Mouse (Mus musculus): Measurements from ENCODE around the gene Rab14. TPM values are rescaled to one million over a fixed set of nuclear protein-coding genes. Genes with fewer than 3 reads are reported as not detected.
A peak's percentile ranks its signal among the peaks of the same experiment; 100 is the strongest.

Gene Rab14
- polyA plus RNA-seq, 1 experiment: 166 TPM

DNA sequence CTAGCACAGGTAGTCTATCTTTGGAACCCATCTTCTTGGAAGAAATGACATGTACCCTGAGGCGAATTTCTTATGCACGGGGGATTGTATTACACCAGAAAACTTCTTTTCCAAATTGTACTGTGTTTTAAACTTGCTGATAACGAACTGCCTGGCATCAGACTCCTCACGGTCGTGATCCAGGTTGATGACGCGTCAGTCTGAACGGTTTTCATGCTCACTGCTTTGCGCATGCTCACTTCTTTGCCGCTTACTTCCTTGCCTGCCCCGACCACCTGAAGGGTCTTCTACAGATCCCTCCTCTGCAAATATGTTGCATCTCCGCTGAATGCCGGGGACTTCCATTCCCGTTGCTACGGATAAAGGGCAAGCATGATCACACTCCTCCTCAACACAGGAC lies 23.4 kb upstream of the Rab14 start:
- H3K4me3 ChIP-seq (ENCODE audit: insufficient read depth, low read length): no peak overlapping the region
- H3K27ac ChIP-seq (ENCODE audit: insufficient read depth, low read length): no peak overlapping the region
- TF ChIP-seq POLR2A (IDR thresholded peaks at IDR 0.05; ENCODE audit: extremely low read depth, insufficient read depth, low read length): no peak
- TF ChIP-seq CTCF (IDR thresholded peaks at IDR 0.05; ENCODE audit: extremely low read depth, insufficient read depth, low read length): no peak
- H3K4me1 ChIP-seq (ENCODE audit: control insufficient read depth, insufficient read depth, low read length): no peaks in the 10 kb centered on the region

DNA sequence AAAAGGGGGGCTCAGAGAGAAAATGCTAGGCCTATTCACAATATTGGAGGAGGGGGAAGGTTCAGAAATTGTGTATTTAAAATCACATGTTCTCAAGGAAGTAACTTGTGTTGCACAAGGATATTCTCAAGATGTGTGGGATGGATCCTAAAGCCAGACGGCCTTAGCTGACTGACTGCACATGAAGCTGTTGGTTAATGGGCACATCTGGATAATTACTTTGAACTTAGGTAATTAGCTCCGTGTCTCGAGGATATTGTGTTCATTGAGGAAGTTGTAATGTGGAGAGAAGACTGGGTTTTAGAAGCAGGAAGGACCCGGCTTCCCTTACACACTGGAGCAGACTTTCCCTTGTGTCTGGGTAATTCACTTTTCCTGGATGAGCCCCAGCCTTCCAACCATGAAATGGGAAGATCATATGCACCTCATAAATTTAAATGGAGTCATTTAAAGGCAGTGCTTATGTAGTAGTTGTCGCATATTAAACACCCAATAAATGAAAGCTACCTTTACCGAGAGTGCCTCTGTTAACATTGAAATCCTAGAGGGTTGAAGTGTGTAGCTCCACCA lies 22.0 kb upstream of the Rab14 start:
- H3K4me3 ChIP-seq (ENCODE audit: insufficient read depth, low read length): no peak overlapping the region
- no peak for TF ChIP-seq POLR2A (IDR thresholded peaks at IDR 0.05; ENCODE audit: extremely low read depth, insufficient read depth, low read length)
- TF ChIP-seq CTCF (IDR thresholded peaks at IDR 0.05; ENCODE audit: extremely low read depth, insufficient read depth, low read length): no peak
- H3K4me1 ChIP-seq (ENCODE audit: control insufficient read depth, insufficient read depth, low read length): no peaks in the 10 kb centered on the region
- no peak overlapping the region for H3K27ac ChIP-seq (ENCODE audit: insufficient read depth, low read length)

DNA sequence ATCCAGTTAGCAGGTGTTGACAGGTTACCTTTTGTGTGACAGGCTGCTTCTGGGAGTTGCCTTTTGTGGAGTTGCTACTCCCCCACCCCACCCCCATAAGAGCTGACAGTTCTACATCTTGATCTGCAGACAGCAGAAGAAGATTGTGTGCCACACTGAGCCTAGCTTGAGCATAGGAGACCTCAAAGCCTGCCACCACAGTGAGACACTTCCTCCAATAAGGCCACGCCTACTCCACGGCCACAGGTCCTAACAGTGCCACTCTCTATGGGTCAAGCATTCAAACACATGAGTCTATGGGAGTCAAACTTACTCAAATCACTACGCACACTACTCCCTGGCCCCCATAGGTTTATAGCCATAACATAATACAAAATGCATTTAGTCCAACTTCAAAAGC lies 17.8 kb upstream of the Rab14 start:
- Histone ChIP-seq H3K4me3 (ENCODE audit: insufficient read depth, low read length) (no peak overlapping the region), H3K4me1 (ENCODE audit: control insufficient read depth, insufficient read depth, low read length) (no peaks in the 10 kb centered on the region; the same call in 1 of the 2 replicates), H3K27ac (ENCODE audit: insufficient read depth, low read length) (no peak overlapping the region)
- TF ChIP-seq CTCF (IDR thresholded peaks at IDR 0.05; ENCODE audit: extremely low read depth, insufficient read depth, low read length) (no peak), POLR2A (IDR thresholded peaks at IDR 0.05; ENCODE audit: extremely low read depth, insufficient read depth, low read length) (no peak)

DNA sequence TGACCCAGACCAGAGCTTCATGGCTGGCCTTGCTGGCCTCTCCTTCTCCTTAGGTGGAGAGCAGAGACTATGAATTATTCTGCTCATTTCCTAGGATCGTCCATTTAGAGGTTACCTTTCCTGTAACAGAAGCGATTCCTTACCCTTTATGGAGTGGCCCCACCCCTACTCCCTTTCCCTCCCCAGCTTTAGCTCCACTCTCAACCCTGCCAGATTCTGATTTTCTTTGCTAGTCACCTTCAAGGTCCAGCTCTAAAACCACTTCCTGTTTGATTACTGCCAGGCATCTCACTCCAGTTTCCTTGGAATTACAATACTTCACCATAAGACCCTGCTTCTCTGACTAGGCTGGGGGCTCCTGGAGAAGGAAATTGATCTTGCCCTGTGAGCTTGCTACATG lies 15.8 kb upstream of the Rab14 start:
- TF ChIP-seq POLR2A (IDR thresholded peaks at IDR 0.05; ENCODE audit: extremely low read depth, insufficient read depth, low read length) (no peak), CTCF (IDR thresholded peaks at IDR 0.05; ENCODE audit: extremely low read depth, insufficient read depth, low read length) (no peak)
- no peak overlapping the region for H3K27ac ChIP-seq (ENCODE audit: insufficient read depth, low read length)
- H3K4me1 ChIP-seq (ENCODE audit: control insufficient read depth, insufficient read depth, low read length): no peaks in the 10 kb centered on the region; the same call in 1 of the 2 replicates
- no peak overlapping the region for H3K4me3 ChIP-seq (ENCODE audit: insufficient read depth, low read length)

GRCm38 (mm10) chr2:35215363-35215762 lies 14.4 kb upstream of the Rab14 start:
- Histone ChIP-seq H3K4me1 (ENCODE audit: control insufficient read depth, insufficient read depth, low read length) (no peaks in the 10 kb centered on the region; the same call in 1 of the 2 replicates), H3K4me3 (ENCODE audit: insufficient read depth, low read length) (no peak overlapping the region), H3K27ac (ENCODE audit: insufficient read depth, low read length) (no peak overlapping the region)
- TF ChIP-seq POLR2A (IDR thresholded peaks at IDR 0.05; ENCODE audit: extremely low read depth, insufficient read depth, low read length) (no peak), CTCF (IDR thresholded peaks at IDR 0.05; ENCODE audit: extremely low read depth, insufficient read depth, low read length) (no peak)

DNA sequence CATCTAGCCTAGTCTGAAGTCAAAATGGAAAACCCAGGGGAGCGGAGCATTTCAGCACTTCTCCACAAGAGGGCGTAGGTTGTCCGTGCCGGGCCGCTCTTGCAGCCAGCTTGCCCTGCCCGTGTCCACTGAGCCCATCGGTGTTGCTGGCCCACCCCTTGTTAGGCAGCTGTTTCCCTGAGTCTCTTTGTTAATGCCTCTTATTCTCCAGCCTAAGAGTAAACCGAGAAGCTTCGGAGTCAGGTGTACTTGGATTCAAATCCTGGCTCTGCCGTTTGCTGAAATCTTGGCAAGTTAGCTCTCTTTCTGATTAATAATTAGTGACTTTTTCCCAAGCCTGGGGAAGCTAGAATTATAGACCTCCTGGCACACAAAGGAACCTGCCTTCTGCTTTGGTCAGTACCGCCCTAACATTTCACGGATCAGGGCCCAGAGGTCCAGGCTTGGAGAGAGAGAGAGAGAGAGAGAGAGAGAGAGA lies 14.0 kb upstream of the Rab14 start:
- no peak overlapping the region for H3K4me3 ChIP-seq (ENCODE audit: insufficient read depth, low read length)
- TF ChIP-seq POLR2A (IDR thresholded peaks at IDR 0.05; ENCODE audit: extremely low read depth, insufficient read depth, low read length) (no peak), CTCF (IDR thresholded peaks at IDR 0.05; ENCODE audit: extremely low read depth, insufficient read depth, low read length) (peak; percentile 83)
- H3K4me1 ChIP-seq (ENCODE audit: control insufficient read depth, insufficient read depth, low read length): no peaks in the 10 kb centered on the region; the same call in 1 of the 2 replicates
- no peak overlapping the region for H3K27ac ChIP-seq (ENCODE audit: insufficient read depth, low read length)

GRCm38 (mm10) chr2:35213345-35213910 lies 12.5 kb upstream of the Rab14 start:
- H3K27ac ChIP-seq (ENCODE audit: insufficient read depth, low read length): no peak overlapping the region
- H3K4me3 ChIP-seq (ENCODE audit: insufficient read depth, low read length): no peak overlapping the region
- TF ChIP-seq POLR2A (IDR thresholded peaks at IDR 0.05; ENCODE audit: extremely low read depth, insufficient read depth, low read length) (no peak), CTCF (IDR thresholded peaks at IDR 0.05; ENCODE audit: extremely low read depth, insufficient read depth, low read length) (no peak)
- H3K4me1 ChIP-seq (ENCODE audit: control insufficient read depth, insufficient read depth, low read length): no peaks in the 10 kb centered on the region; the same call in 1 of the 2 replicates

GRCm38 (mm10) chr2:35211681-35212080 lies 10.8 kb upstream of the Rab14 start:
- Histone ChIP-seq H3K4me1 (ENCODE audit: control insufficient read depth, insufficient read depth, low read length) (no peaks in the 10 kb centered on the region; the same call in 1 of the 2 replicates), H3K4me3 (ENCODE audit: insufficient read depth, low read length) (no peak overlapping the region), H3K27ac (ENCODE audit: insufficient read depth, low read length) (no peak overlapping the region)
- TF ChIP-seq POLR2A (IDR thresholded peaks at IDR 0.05; ENCODE audit: extremely low read depth, insufficient read depth, low read length) (no peak), CTCF (IDR thresholded peaks at IDR 0.05; ENCODE audit: extremely low read depth, insufficient read depth, low read length) (no peak)

DNA sequence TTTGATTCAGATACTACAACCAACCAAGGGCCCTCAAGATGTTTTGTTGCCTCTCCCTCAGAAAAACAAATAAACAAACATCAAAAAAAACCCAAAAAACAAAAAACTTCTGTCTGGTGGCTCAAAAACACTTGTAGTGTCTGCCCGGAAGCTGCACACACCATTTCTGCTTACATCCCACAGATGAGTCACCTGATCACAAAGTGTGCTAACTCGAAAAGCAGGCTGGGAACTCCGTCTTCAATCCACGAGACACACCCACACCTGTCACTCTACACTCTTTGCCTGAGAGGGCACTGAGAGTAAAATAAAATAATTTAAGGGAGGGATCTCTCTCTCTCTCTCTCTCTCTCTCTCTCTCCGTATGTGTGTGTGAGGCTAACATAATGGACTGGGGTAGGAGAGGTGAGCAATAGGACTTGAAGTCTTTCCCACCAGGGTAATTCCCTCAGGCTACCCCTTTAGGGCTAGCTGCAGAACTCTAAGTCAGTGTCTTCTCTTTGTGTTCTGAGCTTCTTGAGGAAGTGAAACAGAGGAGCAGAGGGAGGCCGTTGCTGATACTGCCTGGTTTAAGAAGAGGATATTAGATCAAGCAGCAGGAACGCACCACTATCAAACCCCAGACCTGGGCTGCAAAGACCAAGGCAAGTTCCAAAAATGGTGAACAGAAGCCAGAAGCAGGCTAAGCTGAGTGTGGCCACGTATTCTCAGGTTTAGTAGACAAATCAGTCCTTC lies 8.2 kb upstream of the Rab14 start:
- H3K4me1 ChIP-seq (ENCODE audit: control insufficient read depth, insufficient read depth, low read length): no peaks in the 10 kb centered on the region
- TF ChIP-seq CTCF (IDR thresholded peaks at IDR 0.05; ENCODE audit: extremely low read depth, insufficient read depth, low read length) (no peak), POLR2A (IDR thresholded peaks at IDR 0.05; ENCODE audit: extremely low read depth, insufficient read depth, low read length) (no peak)
- H3K27ac ChIP-seq (ENCODE audit: insufficient read depth, low read length): no peak overlapping the region
- H3K4me3 ChIP-seq (ENCODE audit: insufficient read depth, low read length): no peak overlapping the region
